Mouse (Mus musculus): ENCODE data around the gene Kpna2.

DNA sequence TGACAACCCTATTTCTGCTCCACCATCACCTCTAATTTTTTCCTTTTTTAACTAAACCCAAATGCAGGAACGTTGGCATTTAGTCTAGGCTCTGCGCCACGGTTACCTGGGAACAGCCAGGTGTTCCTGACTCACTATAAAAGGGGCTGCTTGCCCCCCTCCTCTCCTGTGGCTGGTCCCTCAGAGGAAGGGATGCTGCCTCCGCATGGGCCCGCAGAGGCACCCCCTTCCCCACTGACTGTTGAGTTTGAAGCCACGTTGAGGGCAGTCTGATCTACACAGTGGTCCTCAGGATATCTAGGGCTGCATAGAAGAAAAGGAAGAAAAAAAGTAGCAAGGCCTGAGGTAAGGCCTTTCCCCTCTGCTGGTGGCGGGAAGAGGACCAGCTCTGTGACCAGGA lies 11.8 kb upstream of the Kpna2 start:
- TF ChIP-seq CHD2 (IDR thresholded peaks at IDR 0.05; ENCODE audit: low read depth, low read length): no peak
- TF ChIP-seq MAFK (IDR thresholded peaks at IDR 0.05; ENCODE audit: insufficient read depth, low read depth, low read length): no peak
- no peak for TF ChIP-seq ZNF384 (IDR thresholded peaks at IDR 0.05; ENCODE audit: low read depth, low read length)
- no peak for TF ChIP-seq ZC3H11A (IDR thresholded peaks at IDR 0.05; ENCODE audit: borderline replicate concordance, low read depth, low read length)

Data from ES-E14 (cell line).